In genomic region chr4:41000271-41000670, GRCm38 (mm10) we compare ENCODE assay signal across 20 mouse cellular contexts. TPM values are rescaled to one million over a fixed set of nuclear protein-coding genes. Genes with fewer than 3 reads are reported as not detected.
"Had no signal": no experiment of that assay in that cellular context is flagged by ENCODE, and none has a peak within 500 bp of the region (broad histone marks: within the 10 kb centered on the region; RNA-seq: fewer than 3 reads in every experiment).

No protein-coding gene starts in this region.

- DNase-seq: liver, embryonic 13.5 days; lung, adult 18-20 months; lung, postnatal 4 days; midbrain, embryonic 14.5 days; right cerebral cortex, postnatal 14 days; thymus, adult 18-20 months; thymus, postnatal 14 days; thymus, postnatal 36 days had no signal

- H3K4me1 ChIP-seq: midbrain, embryonic 10.5 days; midbrain, embryonic 12.5 days; neural tube, embryonic 13.5 days; neural tube, embryonic 15.5 days; stomach, embryonic 15.5 days had no signal

- H3K27me3 ChIP-seq: liver, embryonic 13.5 days; liver, embryonic 15.5 days; midbrain, embryonic 12.5 days; neural tube, embryonic 13.5 days; neural tube, embryonic 15.5 days; stomach, embryonic 15.5 days had no signal

- H3K27ac ChIP-seq: liver, embryonic 13.5 days; liver, embryonic 15.5 days; midbrain, embryonic 10.5 days; midbrain, embryonic 12.5 days; neural tube, embryonic 13.5 days; neural tube, embryonic 15.5 days; stomach, embryonic 15.5 days had no signal

- H3K4me2 ChIP-seq: liver, embryonic 13.5 days; liver, embryonic 15.5 days; lung, embryonic 14.5 days; midbrain, embryonic 12.5 days; neural tube, embryonic 13.5 days; neural tube, embryonic 15.5 days; stomach, embryonic 15.5 days had no signal

- H3K9me3 ChIP-seq: liver, embryonic 13.5 days; liver, embryonic 15.5 days; midbrain, embryonic 10.5 days; midbrain, embryonic 12.5 days; neural tube, embryonic 13.5 days; neural tube, embryonic 15.5 days; stomach, embryonic 15.5 days had no signal

- H3K4me3 ChIP-seq: liver, embryonic 13.5 days; liver, embryonic 15.5 days; midbrain, embryonic 10.5 days; midbrain, embryonic 12.5 days; myocyte; neural tube, embryonic 13.5 days; neural tube, embryonic 15.5 days; stomach, embryonic 15.5 days had no signal

- H3K9ac ChIP-seq: liver, embryonic 13.5 days; liver, embryonic 15.5 days; lung, embryonic 14.5 days; midbrain, embryonic 12.5 days; neural tube, embryonic 13.5 days; neural tube, embryonic 15.5 days; stomach, embryonic 15.5 days had no signal

- ATAC-seq: midbrain, embryonic 16.5 days had no signal

RNA-seq across cellular contexts. Expression of gene Aqp7, which starts 47.7 kb away (rescaled TPM):
- total RNA-seq: megakaryocyte, adult 5-6 weeks; megakaryocyte-erythroid progenitor cell, adult 5-6 weeks had no signal
- polyA plus RNA-seq: lung, embryonic 14.5 days; midbrain, embryonic 12.5 days; midbrain, embryonic 16.5 days; myocyte; neural tube, embryonic 11.5 days; neural tube, embryonic 13.5 days; neural tube, embryonic 15.5 days had no signal
